Mouse (Mus musculus): ENCODE measurements at regions not wholly inside any gene's neighbourhood (a gene's known extent, or its start where the extent isn't known, plus 50 kb on each side); places are given as distances from the start of the nearest gene placed in this dataset.

GRCm38 (mm10) chrX:130932390-130932789 is 1182.8 kb downstream of the Diaph2 start:
- Histone ChIP-seq H3K27ac (replicated peaks) (no peak overlapping the region), H3K4me2 (replicated peaks) (no peak overlapping the region), H3K9me3 (no peaks in the 10 kb centered on the region), H3K4me1 (no peaks in the 10 kb centered on the region), H3K36me3 (no peaks in the 10 kb centered on the region), H3K9ac (replicated peaks) (no peak overlapping the region), H3K4me3 (no peak overlapping the region), H3K27me3 (no peaks in the 10 kb centered on the region)
- whole genome bisulfite sequencing = 91% methylated on average over 4 of the region's 4 CpGs
- ATAC-seq (replicated peaks) = no peak

GRCm38 (mm10) chrX:130938723-130939122 is 1189.2 kb downstream of the Diaph2 start:
- H3K27ac ChIP-seq (replicated peaks) = no peak overlapping the region
- no peak overlapping the region for H3K4me2 ChIP-seq (replicated peaks)
- no peak overlapping the region for H3K9ac ChIP-seq (replicated peaks)
- no peaks in the 10 kb centered on the region for H3K4me1 ChIP-seq
- no peaks in the 10 kb centered on the region for H3K27me3 ChIP-seq
- H3K36me3 ChIP-seq = no peaks in the 10 kb centered on the region
- H3K9me3 ChIP-seq = no peaks in the 10 kb centered on the region
- H3K4me3 ChIP-seq = no peak overlapping the region
- ATAC-seq (replicated peaks) = no peak

- WGBS = 37% methylated on average over 1 of the region's 1 CpGs
- peak; percentile 77 for ATAC-seq (replicated peaks)
These were observed 1195.0 kb downstream of the Diaph2 start for GRCm38 (mm10) chrX:130944531-130944930.

More at GRCm38 (mm10) chrX:130944531-130944930, 1195.0 kb downstream of the Diaph2 start:
- Histone ChIP-seq H3K27me3 (no peaks in the 10 kb centered on the region), H3K9me3 (no peaks in the 10 kb centered on the region), H3K4me3 (no peak overlapping the region), H3K9ac (replicated peaks) (no peak overlapping the region), H3K36me3 (no peaks in the 10 kb centered on the region), H3K4me1 (no peaks in the 10 kb centered on the region), H3K4me2 (replicated peaks) (no peak overlapping the region), H3K27ac (replicated peaks) (no peak overlapping the region)

Data from forebrain, embryonic 15.5 days (tissue).